Mouse (Mus musculus) heart, adult 2 months (tissue): ENCODE results near the gene Serpina3f.

Source experiments
- CTCF ChIP-seq: fragments of 200-600 bp; IDR thresholded peaks from 2 replicates; pipeline ENCODE4 v1.8.1; 2022; ENCODE audit warnings: antibody characterized with exemption, mild to moderate bottlenecking, moderate library complexity
- EP300 ChIP-seq: fragments of 200-500 bp; IDR thresholded peaks from 2 replicates; pipeline ENCODE4 v1.6.1; 2011; ENCODE audit warnings: low read depth, low read length, control low read depth; ENCODE audit not compliant: insufficient read depth
- POLR2A ChIP-seq: fragments of 200-500 bp; IDR thresholded peaks from 2 replicates; pipeline ENCODE4 v1.6.1; 2011; ENCODE audit warnings: mild to moderate bottlenecking, low read depth, low read length, control low read depth; ENCODE audit not compliant: insufficient read depth

DNA sequence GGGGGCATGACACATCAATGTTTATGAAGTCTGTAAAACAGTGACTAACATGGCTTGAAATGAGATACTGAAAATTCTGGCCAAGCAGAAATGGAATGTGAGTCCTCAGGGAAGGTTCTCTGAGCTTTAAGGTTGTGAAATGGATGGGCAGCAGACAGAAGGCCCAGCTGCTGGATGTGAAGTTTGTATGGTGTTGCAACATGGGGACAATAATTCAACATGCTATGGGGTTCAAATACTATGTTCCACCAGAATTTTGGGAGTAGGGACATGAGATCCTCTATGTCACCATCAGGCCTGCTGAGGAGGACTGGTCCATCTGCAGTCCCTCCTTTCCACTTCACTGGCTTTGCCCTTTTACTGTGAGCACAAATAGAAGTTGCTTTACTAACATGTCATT lies 29.0 kb downstream of the Serpina3f start:
- TF ChIP-seq CTCF (no peak), POLR2A (no peak), EP300 (no peak)
